Mouse (Mus musculus): Measurements from ENCODE around the gene Ppil1.

DNA sequence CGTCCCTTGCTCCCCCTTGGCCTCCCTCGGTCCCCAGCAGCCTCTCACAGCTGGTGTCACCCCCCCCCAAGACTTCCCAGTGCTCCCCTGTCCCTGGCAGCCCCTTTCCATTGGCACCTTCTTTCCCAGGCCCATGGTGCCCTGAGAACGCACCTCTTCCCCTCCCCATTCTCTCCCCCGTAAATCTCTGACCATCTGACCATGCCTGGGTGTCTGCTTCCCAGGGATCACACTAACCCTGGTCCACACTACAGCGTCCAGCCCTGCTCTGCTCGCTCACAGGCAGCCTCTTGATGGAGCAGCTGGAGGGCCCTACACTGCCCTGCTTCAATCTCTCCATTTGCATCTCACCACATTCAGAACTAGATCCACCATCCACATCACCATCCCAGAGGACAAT lies 7.5 kb downstream of the Ppil1 start:
- TF ChIP-seq CTCF (IDR thresholded peaks at IDR 0.05; ENCODE audit: borderline replicate concordance, extremely low read depth, insufficient read depth, insufficient read length) (no peak), POLR2A (IDR thresholded peaks at IDR 0.05; ENCODE audit: borderline replicate concordance, extremely low read depth, insufficient read depth, insufficient read length, poor library complexity, severe bottlenecking) (no peak)
